Mouse (Mus musculus) forebrain, embryonic 15.5 days (tissue): ENCODE results near the gene Hsph1. TPM values are rescaled to one million over a fixed set of nuclear protein-coding genes. Genes with fewer than 3 reads are reported as not detected.

Experiments used
- ATAC-seq: fragments of 200-750 bp; cut with Nextera tagmentation; replicated peaks from 2 replicates; pipeline ENCODE4 v1.8.0; 2017; ENCODE audit warnings: mild to moderate bottlenecking, moderate TSS enrichment, moderate library complexity
- H3K27ac ChIP-seq: fragments of 300-500 bp; sonication (generic); replicated peaks from 2 replicates; pipeline ENCODE4 v1.5.1; 2015; ENCODE audit warnings: mild to moderate bottlenecking, inconsistent platforms
- H3K27me3 ChIP-seq: fragments of 300-500 bp; sonication (generic); 2 replicates; pipeline ENCODE4 v1.6.1; 2015; ENCODE audit warnings: inconsistent platforms
- H3K36me3 ChIP-seq: fragments of 300-500 bp; sonication (generic); 2 replicates; pipeline ENCODE4 v1.6.1; 2015; ENCODE audit warnings: mild to moderate bottlenecking, inconsistent platforms
- H3K4me1 ChIP-seq: fragments of 300-500 bp; sonication (generic); 2 replicates; pipeline ENCODE4 v1.6.1; 2015; ENCODE audit warnings: inconsistent platforms
- H3K4me2 ChIP-seq: fragments of 300-500 bp; sonication (generic); replicated peaks from 2 replicates; pipeline ENCODE4 v1.6.1; 2015; ENCODE audit warnings: mild to moderate bottlenecking, inconsistent platforms
- H3K4me3 ChIP-seq: fragments of 300-500 bp; sonication (generic); 2 replicates; pipeline ENCODE4 v1.5.1; 2015; ENCODE audit warnings: mild to moderate bottlenecking, inconsistent platforms
- H3K9ac ChIP-seq: fragments of 300-500 bp; sonication (generic); replicated peaks from 2 replicates; pipeline ENCODE4 v1.6.1; 2015; ENCODE audit warnings: mild to moderate bottlenecking, inconsistent platforms
- H3K9me3 ChIP-seq: fragments of 300-500 bp; sonication (generic); 2 replicates; pipeline ENCODE4 v1.6.1; 2016; ENCODE audit warnings: inconsistent platforms
- WGBS: fragments of 180-500 bp; shearing (Covaris S2); methylation state at CpG from one replicate; pipeline ENCODE4 v1.1.7; 2015; ENCODE audit warnings: mixed read lengths; 5-methylcytosine and 5-hydroxymethylcytosine counted together
- polyA plus RNA-seq: library from polyadenylated mRNA; unstranded; fragments of >200 nt; fragmentation: Nextera tagmentation; extraction: Ambion mirVana; gene quantifications from 2 replicates; pipeline ENCODE4 v1.2.1, GENCODE M21; 2015

The Hsph1 gene
- 108 and 112 TPM in 2 replicates for polyA plus RNA-seq

- H3K27ac ChIP-seq = peak within 1 kb of the TSS; percentile 87
- H3K9ac ChIP-seq = peak within 1 kb of the TSS; percentile 69
- WGBS = under 1% methylated on average over 60 of the region's 60 CpGs
- peak within 1 kb of the TSS; percentile 63 for H3K4me3 ChIP-seq
- peaks cover 12% of the 10 kb centered on the region for H3K36me3 ChIP-seq
- H3K27me3 ChIP-seq = no peaks in the 10 kb centered on the region
- peak within 1 kb of the TSS; percentile 78 for H3K4me2 ChIP-seq
- peak; percentile 99 for ATAC-seq
- no peaks in the 10 kb centered on the region for H3K9me3 ChIP-seq
- H3K4me1 ChIP-seq = peaks cover 22% of the 10 kb centered on the region
These were observed at the start of gene Hsph1 for GRCm38 (mm10) chr5:149636075-149636920. TSS of gene Hsph1 (minus strand) at chr5:149636376.

- Histone ChIP-seq H3K4me1 (peaks cover 21% of the 10 kb centered on the region), H3K9me3 (no peaks in the 10 kb centered on the region), H3K4me2 (no peak overlapping the region), H3K27ac (no peak overlapping the region), H3K4me3 (no peak overlapping the region), H3K9ac (no peak overlapping the region), H3K27me3 (no peaks in the 10 kb centered on the region), H3K36me3 (no peaks in the 10 kb centered on the region)
- WGBS = 76% methylated on average over 5 of the region's 5 CpGs
- ATAC-seq = no peak
These were observed 44.8 kb upstream of the Hsph1 start for GRCm38 (mm10) chr5:149680946-149681345.

GRCm38 (mm10) chr5:149679886-149680285 is 43.7 kb upstream of the Hsph1 start:
- Histone ChIP-seq H3K27me3 (no peaks in the 10 kb centered on the region), H3K9me3 (no peaks in the 10 kb centered on the region), H3K27ac (peak overlapping the region; percentile 79), H3K36me3 (no peaks in the 10 kb centered on the region), H3K4me3 (no peak overlapping the region), H3K9ac (no peak overlapping the region), H3K4me1 (peaks cover 21% of the 10 kb centered on the region), H3K4me2 (peak overlapping the region; percentile 92)
- ATAC-seq = no peak
- 29% methylated on average over 7 of the region's 7 CpGs for WGBS

DNA sequence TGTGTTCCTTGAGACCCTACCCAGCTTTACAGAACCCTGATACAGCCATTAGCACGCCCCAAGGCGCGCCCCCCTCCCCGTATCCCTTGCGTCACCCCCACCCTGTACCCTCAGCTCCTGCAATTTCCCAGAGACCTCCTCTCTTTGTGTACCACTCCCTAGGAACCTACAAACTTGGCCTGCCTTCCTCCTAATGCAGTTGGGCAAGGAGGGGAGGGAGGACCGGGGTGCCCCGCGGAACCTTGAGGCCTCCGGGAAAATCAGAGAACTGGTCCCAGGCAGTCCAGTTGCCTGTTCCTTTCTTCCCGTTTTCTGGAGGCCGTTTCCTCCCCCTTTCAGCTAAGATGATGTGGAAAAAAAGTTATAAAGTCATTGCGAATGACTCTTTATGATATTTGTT is 43.2 kb upstream of the Hsph1 start:
- Histone ChIP-seq H3K4me3 (peak overlapping the region; percentile 88), H3K4me1 (peaks cover 21% of the 10 kb centered on the region), H3K9ac (peak overlapping the region; percentile 72), H3K27ac (peak overlapping the region; percentile 79), H3K9me3 (no peaks in the 10 kb centered on the region), H3K4me2 (peak overlapping the region; percentile 92), H3K27me3 (no peaks in the 10 kb centered on the region), H3K36me3 (no peaks in the 10 kb centered on the region)
- ATAC-seq = peak; percentile 11
- 6% methylated on average over 12 of the region's 12 CpGs for WGBS

DNA sequence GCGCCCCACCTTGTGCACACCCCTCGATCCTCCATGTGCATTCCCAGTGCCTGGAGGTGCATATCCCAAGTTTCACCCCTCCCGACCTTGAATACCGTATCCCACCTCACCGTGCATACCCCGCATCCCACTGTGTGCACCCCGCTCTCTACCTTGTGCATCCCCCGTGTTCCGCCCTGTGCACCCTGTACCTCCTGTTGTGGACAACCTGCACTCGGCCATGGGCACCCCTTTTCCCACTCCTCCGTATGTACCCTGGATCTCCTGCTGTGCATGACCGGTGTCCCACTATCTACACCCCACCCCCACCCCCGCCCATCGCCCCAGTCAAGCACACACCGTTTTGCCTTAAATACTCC is 42.8 kb upstream of the Hsph1 start:
- Histone ChIP-seq H3K27me3 (no peaks in the 10 kb centered on the region), H3K9ac (peak overlapping the region; percentile 72), H3K4me2 (peak overlapping the region; percentile 92), H3K4me3 (peak overlapping the region; percentile 88), H3K27ac (peak overlapping the region; percentile 79; the same call in 1 of the 2 replicates), H3K9me3 (no peaks in the 10 kb centered on the region), H3K4me1 (peaks cover 21% of the 10 kb centered on the region), H3K36me3 (no peaks in the 10 kb centered on the region)
- WGBS = 1% methylated on average over 15 of the region's 15 CpGs
- no peak for ATAC-seq

GRCm38 (mm10) chr5:149678100-149678989 is 42.2 kb upstream of the Hsph1 start, which contains the start of gene B3glct:
TSS of gene B3glct (plus strand) at chr5:149678230.
- H3K9ac ChIP-seq = peak within 1 kb of the TSS; percentile 72
- ATAC-seq = peak; percentile 91
- H3K4me3 ChIP-seq = peak within 1 kb of the TSS; percentile 88
- no peaks in the 10 kb centered on the region for H3K27me3 ChIP-seq
- H3K4me2 ChIP-seq = peak within 1 kb of the TSS; percentile 92
- H3K27ac ChIP-seq = peak within 1 kb of the TSS; percentile 79
- under 1% methylated on average over 75 of the region's 106 CpGs for WGBS
- H3K36me3 ChIP-seq = no peaks in the 10 kb centered on the region
- H3K4me1 ChIP-seq = peaks cover 21% of the 10 kb centered on the region
- no peaks in the 10 kb centered on the region for H3K9me3 ChIP-seq

GRCm38 (mm10) chr5:149677196-149677595 is 41.0 kb upstream of the Hsph1 start:
- H3K36me3 ChIP-seq = no peaks in the 10 kb centered on the region
- no peak overlapping the region for H3K27ac ChIP-seq
- no peaks in the 10 kb centered on the region for H3K27me3 ChIP-seq
- WGBS = 95% methylated on average over 3 of the region's 3 CpGs
- no peak overlapping the region for H3K4me3 ChIP-seq
- peaks cover 21% of the 10 kb centered on the region for H3K4me1 ChIP-seq
- no peak overlapping the region for H3K4me2 ChIP-seq
- no peak for ATAC-seq
- H3K9me3 ChIP-seq = no peaks in the 10 kb centered on the region
- no peak overlapping the region for H3K9ac ChIP-seq

DNA sequence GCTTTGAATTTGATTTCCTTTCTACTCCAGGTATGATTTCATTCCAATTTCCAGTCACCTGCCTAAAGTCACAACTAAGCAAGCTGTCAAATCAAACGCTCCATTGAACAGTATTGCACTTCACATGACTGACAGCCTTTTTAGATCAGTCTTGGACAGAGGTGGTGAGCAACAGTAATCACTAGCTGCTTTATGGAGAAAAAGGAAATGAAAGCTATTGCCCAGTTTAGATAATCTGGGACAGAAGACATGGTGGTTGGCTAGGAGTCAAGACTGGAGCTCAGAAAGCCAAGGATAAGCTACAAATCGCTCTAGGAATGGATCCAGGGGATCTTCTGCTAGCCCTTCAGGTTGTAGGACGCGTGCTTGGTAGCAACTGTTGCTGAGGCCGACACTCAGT is 27.2 kb upstream of the Hsph1 start:
- no peaks in the 10 kb centered on the region for H3K9me3 ChIP-seq
- H3K36me3 ChIP-seq = no peaks in the 10 kb centered on the region
- H3K27ac ChIP-seq = no peak overlapping the region
- no peak overlapping the region for H3K4me3 ChIP-seq
- WGBS = 89% methylated on average over 5 of the region's 5 CpGs
- no peak overlapping the region for H3K4me2 ChIP-seq
- H3K4me1 ChIP-seq = no peaks in the 10 kb centered on the region
- H3K9ac ChIP-seq = no peak overlapping the region
- ATAC-seq = no peak
- no peaks in the 10 kb centered on the region for H3K27me3 ChIP-seq

- Histone ChIP-seq H3K27me3 (no peaks in the 10 kb centered on the region), H3K27ac (no peak overlapping the region), H3K4me3 (no peak overlapping the region), H3K9me3 (no peaks in the 10 kb centered on the region), H3K9ac (no peak overlapping the region), H3K4me1 (no peaks in the 10 kb centered on the region), H3K4me2 (no peak overlapping the region), H3K36me3 (no peaks in the 10 kb centered on the region)
- no peak for ATAC-seq
- 93% methylated on average over 6 of the region's 6 CpGs for WGBS
These were observed 26.8 kb upstream of the Hsph1 start for GRCm38 (mm10) chr5:149662980-149663379.

GRCm38 (mm10) chr5:149661428-149661827 is 25.3 kb upstream of the Hsph1 start:
- H3K27ac ChIP-seq = no peak overlapping the region

DNA sequence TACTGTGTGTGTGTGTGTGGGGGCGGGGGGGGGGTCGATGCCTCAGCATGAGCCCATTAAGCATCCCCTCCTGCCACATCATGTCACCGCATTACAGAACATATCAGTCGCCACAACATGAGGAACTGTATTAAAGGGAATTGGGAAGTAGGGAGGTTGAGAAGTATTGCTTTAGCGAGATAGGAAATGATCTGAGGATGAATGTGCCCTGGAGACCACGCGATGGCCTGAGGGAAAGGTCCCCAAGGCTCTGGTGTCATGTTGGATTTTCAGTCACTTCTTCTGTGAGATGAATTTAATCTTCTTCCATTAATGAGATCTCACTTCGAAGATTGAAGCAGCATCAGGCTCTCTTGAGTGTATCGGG is 23.2 kb upstream of the Hsph1 start:
- H3K27me3 ChIP-seq = no peaks in the 10 kb centered on the region
- H3K9me3 ChIP-seq = no peaks in the 10 kb centered on the region
- H3K36me3 ChIP-seq = no peaks in the 10 kb centered on the region
- 77% methylated on average over 9 of the region's 9 CpGs for WGBS
- H3K4me1 ChIP-seq = no peaks in the 10 kb centered on the region
- H3K27ac ChIP-seq = no peak overlapping the region
- H3K9ac ChIP-seq = no peak overlapping the region
- ATAC-seq = no peak
- H3K4me2 ChIP-seq = no peak overlapping the region
- H3K4me3 ChIP-seq = no peak overlapping the region

More at GRCm38 (mm10) chr5:149661428-149661827, 25.3 kb upstream of the Hsph1 start:
- Histone ChIP-seq H3K9ac (no peak overlapping the region), H3K4me3 (no peak overlapping the region), H3K9me3 (no peaks in the 10 kb centered on the region), H3K36me3 (no peaks in the 10 kb centered on the region), H3K27me3 (no peaks in the 10 kb centered on the region), H3K4me1 (no peaks in the 10 kb centered on the region), H3K4me2 (no peak overlapping the region)
- ATAC-seq = no peak
- WGBS = 90% methylated on average over 6 of the region's 6 CpGs
